Mouse (Mus musculus): Measurements from ENCODE around the gene Zic4.

Gene Zic4

GRCm38 (mm10) chr9:91363814-91364126 lies 1.6 kb downstream of the Zic4 start:
- no peak for DNase-seq (ENCODE audit: low spot score in 2 of 2)

- no peak for DNase-seq (ENCODE audit: low spot score in 2 of 2)
These were observed 2.1 kb downstream of the Zic4 start for GRCm38 (mm10) chr9:91364127-91364970.

DNA sequence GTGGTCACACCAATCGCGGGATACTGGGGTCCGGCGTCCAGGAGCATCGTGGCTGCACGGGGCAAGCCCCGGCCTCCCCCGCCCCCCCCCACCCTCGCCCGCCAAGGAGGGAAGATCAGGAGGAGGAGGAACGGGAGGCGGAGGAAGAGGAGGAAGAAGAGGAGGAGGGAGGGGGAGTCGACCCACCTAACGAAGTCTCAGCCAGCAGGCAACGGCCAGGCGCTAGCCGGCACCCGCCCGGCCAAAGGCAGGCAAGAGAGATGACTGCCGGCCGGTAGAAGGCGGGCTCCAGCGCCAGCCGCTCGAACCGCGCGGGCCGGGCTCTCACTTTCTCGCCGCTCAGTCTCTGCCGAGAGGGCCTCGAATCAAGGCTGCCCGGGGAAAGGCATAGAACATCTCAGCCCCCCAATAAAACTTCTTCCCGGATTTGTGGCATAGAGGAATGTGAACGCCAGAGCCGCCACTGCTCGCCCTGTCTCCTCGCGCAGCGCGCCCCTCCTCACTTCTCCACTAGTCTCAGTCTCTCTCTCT lies 2.8 kb downstream of the Zic4 start:
- no peak for DNase-seq (ENCODE audit: low spot score in 2 of 2)

- DNase-seq (ENCODE audit: low spot score in 2 of 2), result no peak
These were observed 3.5 kb downstream of the Zic4 start, which contains the start of gene Zic1 for GRCm38 (mm10) chr9:91365664-91366063. Gene Zic1 (minus strand): TSS chr9:91365810.

DNA sequence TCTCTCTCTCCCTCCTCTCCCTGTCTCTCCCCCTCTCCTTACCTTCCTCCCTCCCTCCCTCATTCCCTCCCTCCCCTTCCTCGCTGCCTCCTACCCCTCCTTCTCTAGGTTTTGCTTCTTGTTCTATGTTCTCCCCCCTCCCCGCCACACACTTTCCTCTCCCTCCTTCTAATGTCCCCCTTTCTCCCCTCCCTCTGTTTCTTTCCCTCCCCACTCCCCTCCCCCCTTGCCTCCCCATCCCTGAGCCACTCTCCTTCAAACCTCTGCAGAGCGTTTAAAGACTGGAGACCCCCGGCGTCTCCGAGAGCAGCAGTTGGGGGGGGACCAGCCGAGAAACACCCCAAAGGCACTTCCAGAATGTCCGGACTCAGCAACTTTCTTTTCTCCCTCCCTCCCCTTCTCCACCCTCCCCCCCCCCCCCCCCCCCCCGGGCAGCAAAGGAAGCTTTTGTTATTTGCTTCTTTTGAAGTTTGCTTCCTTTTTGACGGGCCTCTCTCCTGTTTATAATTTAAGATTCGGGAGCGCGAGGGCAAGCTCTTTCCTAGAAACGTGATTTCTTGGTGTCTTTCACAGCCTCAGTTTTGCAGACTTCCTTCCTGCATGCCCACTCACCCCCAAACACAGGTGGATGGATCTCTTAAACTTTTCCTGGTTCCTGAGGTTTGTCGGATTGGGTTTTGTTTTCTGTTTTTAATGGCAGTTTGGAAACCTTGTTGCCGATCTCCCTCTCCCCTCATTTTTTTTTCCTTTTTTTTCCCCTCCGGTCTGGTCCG lies 4.2 kb downstream of the Zic4 start:
- DNase-seq (ENCODE audit: low spot score in 2 of 2), result no peak

GRCm38 (mm10) chr9:91366999-91367811 lies 5.0 kb downstream of the Zic4 start:
- DNase-seq (ENCODE audit: low spot score in 2 of 2), result no peak

DNA sequence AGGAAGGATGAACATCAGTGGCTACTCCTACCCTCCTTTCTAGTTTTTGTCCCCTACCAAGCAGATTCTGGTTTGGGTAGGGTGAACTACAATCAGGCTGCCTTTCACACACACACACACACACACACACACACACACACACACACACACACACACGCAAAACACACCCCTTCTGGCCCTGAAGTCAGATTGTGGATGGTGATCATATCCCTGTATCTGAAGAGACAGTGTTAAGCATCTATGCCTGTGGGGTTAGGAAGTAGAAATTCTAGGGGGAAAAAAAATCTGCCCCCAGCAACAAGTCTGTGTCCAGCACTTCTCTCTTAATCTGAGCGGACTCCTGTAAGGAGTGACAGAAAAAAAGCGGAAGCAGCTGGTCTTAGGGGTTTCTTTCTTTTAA lies 5.9 kb downstream of the Zic4 start:
- no peak for DNase-seq (ENCODE audit: low spot score in 2 of 2)

DNA sequence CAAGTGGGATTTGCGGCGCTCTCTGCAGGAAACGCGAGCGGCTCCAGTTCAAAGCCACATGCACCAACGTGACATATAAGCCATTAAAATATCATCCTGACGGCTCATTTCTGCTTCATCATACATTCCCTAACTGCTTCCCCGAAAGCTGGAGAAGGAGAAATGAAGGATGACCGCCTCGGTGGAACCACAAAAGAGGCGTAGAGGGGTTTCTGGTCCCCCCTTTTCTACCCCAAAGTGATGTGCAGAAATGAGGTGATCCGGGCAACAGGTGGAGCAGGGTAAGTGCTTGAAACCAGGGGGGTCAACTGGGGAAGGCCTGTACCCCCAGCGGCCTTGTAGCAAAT lies 6.7 kb downstream of the Zic4 start:
- DNase-seq (ENCODE audit: low spot score in 2 of 2), result no peak

DNA sequence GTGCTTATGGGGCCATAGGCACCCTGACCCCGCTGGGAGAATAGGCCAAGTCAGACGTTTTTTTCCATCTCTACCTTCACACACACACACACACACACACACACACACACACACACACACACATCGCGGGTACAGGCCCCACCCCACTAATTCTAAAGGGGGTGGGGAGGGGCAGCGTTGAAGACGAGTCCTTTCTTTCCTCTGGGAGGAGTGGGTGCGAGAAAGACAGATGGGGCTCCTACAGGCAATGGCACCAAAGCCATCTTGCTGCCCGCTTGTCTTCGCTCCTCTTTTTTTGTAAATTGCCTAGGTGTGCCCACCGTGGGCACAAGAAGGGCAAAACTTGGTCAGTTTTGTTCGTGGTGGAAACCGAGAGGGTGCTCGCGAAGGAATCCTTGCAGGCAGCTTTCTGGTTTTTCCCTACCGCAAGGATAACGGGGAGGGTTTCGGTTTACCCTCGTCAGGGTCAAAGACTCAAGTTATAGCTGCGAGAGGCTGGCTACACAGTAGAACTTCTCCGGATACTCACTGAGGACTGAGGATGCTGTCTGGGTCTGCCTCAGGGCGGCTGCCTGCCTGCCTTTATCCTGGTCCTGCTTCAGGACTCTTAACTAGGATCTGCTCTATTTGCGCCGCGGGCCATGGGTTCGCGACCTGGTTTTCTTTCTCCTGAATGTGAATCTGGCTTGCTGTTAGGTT lies 7.2 kb downstream of the Zic4 start:
- no peak for DNase-seq (ENCODE audit: low spot score in 2 of 2)

DNA sequence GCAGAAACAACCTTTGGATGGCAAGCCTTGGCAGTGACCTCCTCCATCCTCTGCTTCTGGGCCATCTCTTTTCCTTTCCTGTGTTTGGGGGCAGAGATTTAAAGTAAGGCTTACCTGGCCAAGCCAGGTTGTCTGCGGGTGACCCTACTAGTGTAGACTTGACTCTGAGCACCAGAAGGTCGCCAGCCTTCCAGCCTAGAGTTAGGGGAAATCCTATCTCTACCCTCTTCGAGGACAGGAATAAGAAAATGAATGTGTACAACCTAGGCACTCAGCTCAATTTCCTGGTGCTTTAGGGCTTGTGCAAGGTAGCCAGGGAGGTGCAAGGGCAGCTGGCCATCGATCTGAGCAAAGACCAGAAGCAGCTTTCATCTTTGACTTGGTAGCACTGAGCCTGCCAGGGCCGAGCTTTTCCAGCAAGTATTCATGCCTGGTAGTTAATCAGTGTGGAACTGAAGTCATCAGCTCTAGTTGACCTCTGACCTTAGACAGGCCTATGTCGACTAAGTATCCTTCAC lies 8.0 kb downstream of the Zic4 start:
- no peak for DNase-seq (ENCODE audit: low spot score in 2 of 2)

GRCm38 (mm10) chr9:91371011-91371410 lies 8.8 kb downstream of the Zic4 start:
- no peak for DNase-seq (ENCODE audit: low spot score in 2 of 2)

DNA sequence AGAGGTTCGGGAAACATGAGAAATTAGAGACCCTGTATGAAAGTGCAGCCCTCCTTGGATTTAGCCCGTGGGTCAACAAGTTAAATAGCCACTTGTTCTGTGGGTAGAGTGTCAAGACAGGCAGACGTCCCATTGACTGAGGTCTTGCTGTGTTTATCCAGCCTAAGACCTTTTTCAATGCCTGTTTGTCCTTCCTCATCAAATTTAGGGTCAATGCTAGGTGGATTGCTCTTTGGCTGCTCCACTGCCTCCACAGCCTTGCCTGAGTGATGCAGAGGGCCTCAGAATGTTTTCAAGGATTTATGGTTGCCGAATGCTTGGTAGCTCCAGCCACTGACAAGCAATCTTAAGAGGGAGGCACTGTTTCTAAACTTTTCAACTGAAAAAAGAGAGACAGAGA lies 9.4 kb downstream of the Zic4 start:
- no peak for DNase-seq (ENCODE audit: low spot score in 2 of 2)

DNA sequence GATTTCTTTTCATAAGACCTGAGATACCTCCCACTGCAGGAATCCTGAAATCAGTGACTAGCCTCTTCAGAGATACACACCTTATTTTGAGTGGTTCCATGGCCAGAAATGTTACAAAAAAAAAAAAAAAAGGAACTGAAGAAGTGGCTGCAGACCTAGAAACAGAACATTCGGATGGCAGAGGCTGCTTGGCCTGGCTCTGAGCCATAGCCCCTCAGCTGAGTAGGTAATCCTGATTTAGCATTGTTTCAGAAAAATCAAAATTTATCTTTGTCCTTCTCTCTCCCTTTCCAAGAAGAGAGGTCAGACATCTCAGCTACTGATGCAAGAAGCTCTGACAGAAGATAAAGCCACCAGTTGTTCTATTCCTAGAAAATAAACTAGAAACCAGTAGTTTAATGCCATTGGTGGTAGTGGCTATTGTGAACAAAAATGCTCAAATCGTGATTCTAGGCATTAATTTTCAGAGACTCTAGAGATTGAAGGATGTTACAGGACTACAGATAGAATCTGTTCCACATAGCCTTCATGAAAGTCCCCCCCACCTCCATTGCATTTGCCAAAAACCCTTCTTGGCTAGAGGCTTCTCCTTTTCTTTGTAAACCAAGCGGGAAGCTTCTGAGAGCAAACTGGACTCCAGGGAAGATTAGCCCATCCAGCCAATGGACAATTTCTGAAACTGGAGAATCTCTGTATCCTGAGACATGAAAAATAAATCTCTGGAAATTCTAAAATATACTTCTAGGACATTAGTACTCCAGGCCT lies 11.8 kb downstream of the Zic4 start:
- no peak for DNase-seq (ENCODE audit: low spot score in 2 of 2)

DNA sequence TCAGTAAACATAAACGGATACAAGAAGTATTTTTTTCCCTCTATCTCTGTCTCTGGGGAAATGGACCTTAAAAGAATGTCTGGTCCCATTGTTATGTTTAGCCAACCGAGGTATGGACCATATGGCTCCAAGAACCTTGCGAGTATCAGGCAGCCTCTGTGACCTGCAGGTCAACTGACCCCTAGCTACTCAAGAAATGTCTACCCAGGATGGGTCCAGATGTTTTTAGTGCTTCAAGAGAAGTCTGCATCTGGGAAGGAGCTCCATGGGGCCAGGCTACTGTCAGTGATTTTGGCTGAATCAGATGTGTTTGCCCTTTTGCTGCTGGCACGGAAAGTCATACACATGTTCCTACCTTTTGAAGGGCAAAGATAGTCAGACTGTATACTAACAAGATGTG lies 12.5 kb downstream of the Zic4 start:
- no peak for DNase-seq (ENCODE audit: low spot score in 2 of 2)

- no peak for DNase-seq (ENCODE audit: low spot score in 2 of 2)
These were observed 15.0 kb downstream of the Zic4 start for GRCm38 (mm10) chr9:91377036-91377872.

- no peak for DNase-seq (ENCODE audit: low spot score in 2 of 2)
These were observed 15.6 kb downstream of the Zic4 start for GRCm38 (mm10) chr9:91377873-91378150.

DNA sequence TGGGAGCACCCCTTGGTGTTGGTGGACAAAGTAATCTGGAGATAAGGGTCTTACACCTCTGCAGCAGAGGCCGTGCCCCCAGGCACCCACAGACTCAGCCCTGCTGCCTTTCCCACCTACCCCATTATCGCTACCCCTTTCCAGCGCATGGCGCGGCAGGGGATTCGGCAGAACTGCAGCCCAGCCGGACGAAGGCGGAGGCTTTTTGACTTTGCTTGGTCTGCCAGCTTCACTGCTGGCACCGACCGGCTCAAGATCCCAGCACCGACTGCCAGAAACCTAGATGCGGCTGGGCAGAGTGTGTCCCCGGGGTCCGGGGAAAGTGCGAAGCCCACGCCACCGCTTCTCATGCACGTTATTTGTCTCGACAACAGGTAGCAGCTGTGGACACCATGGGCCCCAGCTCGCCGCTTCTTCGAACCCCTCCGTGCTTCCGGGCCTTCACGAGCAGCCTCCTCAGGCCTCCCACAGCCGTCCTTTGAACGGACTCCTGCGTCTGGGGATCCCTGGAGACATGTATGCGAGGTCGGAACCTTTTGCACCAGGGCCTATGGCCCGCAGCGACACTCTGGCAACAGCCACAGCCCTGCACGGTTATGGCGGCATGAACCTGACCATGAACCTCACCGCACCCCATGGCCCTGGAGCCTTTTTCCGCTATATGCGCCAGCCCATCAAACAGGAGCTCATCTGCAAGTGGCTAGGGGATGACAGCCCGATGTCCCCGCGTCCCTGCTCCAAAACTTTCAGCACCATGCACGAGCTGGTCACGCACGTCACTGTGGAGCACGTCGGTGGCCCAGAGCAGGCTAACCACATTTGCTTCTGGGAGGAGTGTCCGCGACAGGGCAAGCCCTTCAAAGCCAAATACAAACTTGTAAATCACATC lies 16.4 kb downstream of the Zic4 start:
- no peak for DNase-seq (ENCODE audit: low spot score in 2 of 2)

DNA sequence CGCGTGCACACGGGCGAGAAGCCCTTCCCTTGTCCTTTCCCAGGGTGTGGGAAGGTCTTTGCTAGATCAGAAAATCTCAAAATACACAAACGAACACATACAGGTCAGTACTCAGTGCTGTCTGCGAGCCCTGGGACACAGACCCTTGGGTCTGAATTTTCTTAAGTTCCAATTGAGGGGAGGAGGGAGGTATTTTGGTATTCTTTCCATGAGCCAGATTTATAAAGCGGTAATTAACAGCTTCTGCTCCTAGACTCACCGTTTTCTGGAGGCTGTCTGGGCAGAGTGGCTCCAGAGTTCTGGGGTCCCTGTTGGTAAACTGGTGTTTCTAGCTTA lies 17.1 kb downstream of the Zic4 start:
- no peak for DNase-seq (ENCODE audit: low spot score in 2 of 2)

All from frontal cortex, postnatal 25 days (tissue).